ENCODE assay signal across 17 mouse cellular contexts in genomic region chr3:86252588-86252987, GRCm38 (mm10).
"Had no signal": no experiment of that assay in that cellular context is flagged by ENCODE, and none has a peak within 500 bp of the region (broad histone marks: within the 10 kb centered on the region; RNA-seq: fewer than 3 reads in every experiment).

No protein-coding gene starts in this region.

- H3K4me1 ChIP-seq: intestine, embryonic 15.5 days; neural tube, embryonic 12.5 days; neural tube, embryonic 15.5 days had no signal

- H3K36me3 ChIP-seq: intestine, embryonic 15.5 days; limb, embryonic 13.5 days; neural tube, embryonic 12.5 days; neural tube, embryonic 15.5 days had no signal

- ATAC-seq: intestine, embryonic 15.5 days had no signal

- H3K27me3 ChIP-seq: intestine, embryonic 15.5 days; limb, embryonic 13.5 days; neural tube, embryonic 12.5 days; neural tube, embryonic 15.5 days had no signal

- DNase-seq: kidney, adult 18-20 months; kidney, postnatal 4 days; left cerebral cortex, postnatal 4 days; midbrain, embryonic 14.5 days; right cerebral cortex, adult 18-20 months; right cerebral cortex, postnatal 14 days; right cerebral cortex, postnatal 4 days; thymus, adult 2 months; thymus, postnatal 14 days; thymus, postnatal 4 days had no signal

- H3K4me3 ChIP-seq: intestine, embryonic 15.5 days; limb, embryonic 13.5 days; neural tube, embryonic 12.5 days; neural tube, embryonic 15.5 days had no signal

- H3K9me3 ChIP-seq: intestine, embryonic 15.5 days; neural tube, embryonic 12.5 days; neural tube, embryonic 15.5 days had no signal

- H3K9ac ChIP-seq: intestine, embryonic 15.5 days; limb, embryonic 13.5 days; lung, embryonic 14.5 days; neural tube, embryonic 12.5 days; neural tube, embryonic 15.5 days had no signal

- H3K4me2 ChIP-seq: intestine, embryonic 15.5 days; limb, embryonic 13.5 days; lung, embryonic 14.5 days; neural tube, embryonic 12.5 days; neural tube, embryonic 15.5 days had no signal

- H3K27ac ChIP-seq: intestine, embryonic 15.5 days; limb, embryonic 13.5 days; macrophage; neural tube, embryonic 12.5 days; neural tube, embryonic 15.5 days; stomach, postnatal 0 days had no signal
